Mouse (Mus musculus) adrenal gland, adult 8-10 months (tissue): Measurements from ENCODE around the gene Pigl. TPM values are rescaled to one million over a fixed set of nuclear protein-coding genes. Genes with fewer than 3 reads are reported as not detected.
"Not testable (repeated sequence)": the region's sequence is repeated elsewhere in the genome, so short reads cannot be mapped to it uniquely, and the experiment has no call there.

Source experiments
- DNase-seq: peaks from one replicate; pipeline ENCODE4 v3.0.0; 2022
- total RNA-seq, 4 experiments: library from RNA; stranded (reverse); gene quantifications; 2 replicates each; pipeline ENCODE4 v1.2.4; 2022

The Pigl gene
- total RNA-seq, 4 experiments from 2014 or later, result 10.2 to 10.9 (median 10.7) TPM

GRCm38 (mm10) chr11:62470451-62470850, 12.2 kb downstream of the Pigl start:
- no peak for DNase-seq

- no peak for DNase-seq
Measured at GRCm38 (mm10) chr11:62473516-62473915, 15.3 kb downstream of the Pigl start.

GRCm38 (mm10) chr11:62476156-62476555, 17.9 kb downstream of the Pigl start:
- DNase-seq, result peak; percentile 75

- DNase-seq, result no peak
Measured at GRCm38 (mm10) chr11:62478931-62479330, 20.7 kb downstream of the Pigl start.

GRCm38 (mm10) chr11:62479581-62479980, 21.3 kb downstream of the Pigl start:
- no peak for DNase-seq

- DNase-seq, result no peak
Measured at GRCm38 (mm10) chr11:62486949-62487348, 28.7 kb downstream of the Pigl start.

- no peak for DNase-seq
Measured at GRCm38 (mm10) chr11:62487540-62488350, 29.5 kb downstream of the Pigl start.

GRCm38 (mm10) chr11:62493701-62494100, 35.4 kb downstream of the Pigl start:
- no peak for DNase-seq

- peak; percentile 60 for DNase-seq
Measured at GRCm38 (mm10) chr11:62494754-62495275, 36.6 kb downstream of the Pigl start.

GRCm38 (mm10) chr11:62495276-62495801, 37.1 kb downstream of the Pigl start:
- peak; percentile 48 for DNase-seq

- DNase-seq, result no peak
Measured at GRCm38 (mm10) chr11:62496151-62496715, 38.0 kb downstream of the Pigl start.

- no peak for DNase-seq
Measured at GRCm38 (mm10) chr11:62497181-62497580, 38.9 kb downstream of the Pigl start.

- DNase-seq, result no peak
Measured at GRCm38 (mm10) chr11:62498802-62499201, 40.5 kb downstream of the Pigl start.

GRCm38 (mm10) chr11:62500529-62500928, 42.3 kb downstream of the Pigl start:
- no peak for DNase-seq

GRCm38 (mm10) chr11:62507683-62508082, 49.4 kb downstream of the Pigl start:
- DNase-seq, result no peak

- not testable (repeated sequence) for DNase-seq
Measured at GRCm38 (mm10) chr11:62508365-62508764, 50.1 kb downstream of the Pigl start.

- not testable (repeated sequence) for DNase-seq
Measured at GRCm38 (mm10) chr11:62508816-62509215, 50.6 kb downstream of the Pigl start.

- DNase-seq, result no peak
Measured at GRCm38 (mm10) chr11:62509571-62509970, 51.3 kb downstream of the Pigl start.

- no peak for DNase-seq
Measured at GRCm38 (mm10) chr11:62510956-62511355, 52.7 kb downstream of the Pigl start.

GRCm38 (mm10) chr11:62511444-62512202, 53.4 kb downstream of the Pigl start:
- no peak for DNase-seq

- DNase-seq, result no peak
Measured at GRCm38 (mm10) chr11:62512529-62513080, 54.3 kb downstream of the Pigl start.

GRCm38 (mm10) chr11:62513311-62513710, 55.1 kb downstream of the Pigl start:
- DNase-seq, result no peak
